Mouse (Mus musculus): ENCODE results near the gene Ulk2.

GRCm38 (mm10) chr11:61757151-61757550 is 97.7 kb downstream of the Ulk2 start:
- TF ChIP-seq CTCF (IDR thresholded peaks at IDR 0.05) (no peak), EP300 (IDR thresholded peaks at IDR 0.05; ENCODE audit: insufficient read depth, low read depth, low read length) (no peak)
